Mouse (Mus musculus) heart, postnatal 0 days (tissue): ENCODE data around the gene Chrna4.

Experiments
- CTCF ChIP-seq: IDR thresholded peaks from 2 replicates; pipeline ENCODE4 v1.5.1; 2016; ENCODE audit warnings: antibody characterized with exemption, control low read depth, low read depth
- EP300 ChIP-seq: IDR thresholded peaks from 2 replicates; pipeline ENCODE4 v1.6.1; 2016; ENCODE audit warnings: antibody characterized with exemption, low read depth

- no peak for TF ChIP-seq CTCF
- TF ChIP-seq EP300, result no peak
Measured at GRCm38 (mm10) chr2:181039356-181039680, 4.0 kb downstream of the Chrna4 start.
